Mouse (Mus musculus): ENCODE measurements at regions not wholly inside any gene's neighbourhood (a gene's known extent, or its start where the extent isn't known, plus 50 kb on each side); places are given as distances from the start of the nearest gene placed in this dataset.
"Not testable (repeated sequence)": the region's sequence is repeated elsewhere in the genome, so short reads cannot be mapped to it uniquely, and the experiment has no call there.

GRCm38 (mm10) chr11:20390622-20391021, 58.1 kb upstream of the Slc1a4 start:
- H3K27me3 ChIP-seq (ENCODE audit: control insufficient read depth, insufficient read depth, low read length): no peaks in the 10 kb centered on the region
- ATAC-seq (ENCODE audit: low FRiP score, low TSS enrichment): no peak
- no peak overlapping the region for H3K9ac ChIP-seq (ENCODE audit: low read length)
- no peaks in the 10 kb centered on the region for H3K36me3 ChIP-seq (ENCODE audit: control insufficient read depth, insufficient read depth, low read length)
- H3K4me1 ChIP-seq (replicated peaks; ENCODE audit: control insufficient read depth, insufficient read depth): no peaks in the 10 kb centered on the region
- no peak for DNase-seq (ENCODE audit: low spot score)
- H3K4me3 ChIP-seq (ENCODE audit: low read depth, low read length): no peak overlapping the region
- WGBS: 75% methylated on average over 3 of the region's 3 CpGs
- H3K27ac ChIP-seq (replicated peaks): no peak overlapping the region
- H3K9me3 ChIP-seq (ENCODE audit: control insufficient read depth, low read length): no peaks in the 10 kb centered on the region
- TF ChIP-seq CTCF (IDR thresholded peaks at IDR 0.05; ENCODE audit: low read depth): no peak
- TF ChIP-seq EP300 (optimal IDR thresholded peaks at IDR 0.05): no peak
- no peak overlapping the region for H3K4me2 ChIP-seq (replicated peaks; ENCODE audit: low read depth)

- DNase-seq (ENCODE audit: low spot score); H3K9me3 ChIP-seq (ENCODE audit: control insufficient read depth, low read length); H3K4me2 ChIP-seq (replicated peaks; ENCODE audit: low read depth); H3K27ac ChIP-seq (replicated peaks); H3K27me3 ChIP-seq (ENCODE audit: control insufficient read depth, insufficient read depth, low read length); H3K4me3 ChIP-seq (ENCODE audit: low read depth, low read length); H3K4me1 ChIP-seq (replicated peaks; ENCODE audit: control insufficient read depth, insufficient read depth); H3K36me3 ChIP-seq (ENCODE audit: control insufficient read depth, insufficient read depth, low read length); ATAC-seq (ENCODE audit: low FRiP score, low TSS enrichment); H3K9ac ChIP-seq (ENCODE audit: low read length): not testable (repeated sequence)
- 85% methylated on average over 3 of the region's 3 CpGs for WGBS
Measured at GRCm38 (mm10) chr11:20393302-20393701, 60.8 kb upstream of the Slc1a4 start.

GRCm38 (mm10) chr11:20393807-20394206, 61.3 kb upstream of the Slc1a4 start:
- not testable (repeated sequence) for H3K27me3 ChIP-seq (ENCODE audit: control insufficient read depth, insufficient read depth, low read length); H3K9me3 ChIP-seq (ENCODE audit: control insufficient read depth, low read length); H3K36me3 ChIP-seq (ENCODE audit: control insufficient read depth, insufficient read depth, low read length); H3K4me3 ChIP-seq (ENCODE audit: low read depth, low read length); ATAC-seq (ENCODE audit: low FRiP score, low TSS enrichment); H3K27ac ChIP-seq (replicated peaks); H3K4me2 ChIP-seq (replicated peaks; ENCODE audit: low read depth); H3K4me1 ChIP-seq (replicated peaks; ENCODE audit: control insufficient read depth, insufficient read depth); DNase-seq (ENCODE audit: low spot score); H3K9ac ChIP-seq (ENCODE audit: low read length)
- 90% methylated on average over 3 of the region's 3 CpGs for WGBS

- DNase-seq (ENCODE audit: low spot score) (no peak), ATAC-seq (ENCODE audit: low FRiP score, low TSS enrichment) (peak; percentile 49; the same call in 1 of the 2 replicates)
- Histone ChIP-seq H3K4me1 (replicated peaks; ENCODE audit: control insufficient read depth, insufficient read depth) (no peaks in the 10 kb centered on the region), H3K9ac (ENCODE audit: low read length) (no peak overlapping the region), H3K27ac (replicated peaks) (no peak overlapping the region), H3K9me3 (ENCODE audit: control insufficient read depth, low read length) (no peaks in the 10 kb centered on the region), H3K4me2 (replicated peaks; ENCODE audit: low read depth) (no peak overlapping the region), H3K36me3 (ENCODE audit: control insufficient read depth, insufficient read depth, low read length) (no peaks in the 10 kb centered on the region), H3K4me3 (ENCODE audit: low read depth, low read length) (no peak overlapping the region), H3K27me3 (ENCODE audit: control insufficient read depth, insufficient read depth, low read length) (no peaks in the 10 kb centered on the region)
- 74% methylated on average over 7 of the region's 7 CpGs for WGBS
- no peak for TF ChIP-seq EP300 (optimal IDR thresholded peaks at IDR 0.05)
- no peak for TF ChIP-seq CTCF (IDR thresholded peaks at IDR 0.05; ENCODE audit: low read depth)
Measured at GRCm38 (mm10) chr11:20395848-20396203, 63.3 kb upstream of the Slc1a4 start.

GRCm38 (mm10) chr11:20396204-20396848, 63.8 kb upstream of the Slc1a4 start:
- Histone ChIP-seq H3K27ac (replicated peaks) (no peak overlapping the region), H3K4me2 (replicated peaks; ENCODE audit: low read depth) (no peak overlapping the region), H3K4me1 (replicated peaks; ENCODE audit: control insufficient read depth, insufficient read depth) (no peaks in the 10 kb centered on the region), H3K9me3 (ENCODE audit: control insufficient read depth, low read length) (no peaks in the 10 kb centered on the region), H3K27me3 (ENCODE audit: control insufficient read depth, insufficient read depth, low read length) (no peaks in the 10 kb centered on the region), H3K4me3 (ENCODE audit: low read depth, low read length) (no peak overlapping the region), H3K36me3 (ENCODE audit: control insufficient read depth, insufficient read depth, low read length) (no peaks in the 10 kb centered on the region), H3K9ac (ENCODE audit: low read length) (no peak overlapping the region)
- DNase-seq (ENCODE audit: low spot score) (peak; percentile 51), ATAC-seq (ENCODE audit: low FRiP score, low TSS enrichment) (peak; percentile 67)
- TF ChIP-seq EP300 (optimal IDR thresholded peaks at IDR 0.05) (no peak), CTCF (IDR thresholded peaks at IDR 0.05; ENCODE audit: low read depth) (no peak)
- 52% methylated on average over 11 of the region's 11 CpGs for WGBS

- no peaks in the 10 kb centered on the region for H3K4me1 ChIP-seq (replicated peaks; ENCODE audit: control insufficient read depth, insufficient read depth)
- H3K36me3 ChIP-seq (ENCODE audit: control insufficient read depth, insufficient read depth, low read length): no peaks in the 10 kb centered on the region
- WGBS: 57% methylated on average over 3 of the region's 3 CpGs
- H3K9ac ChIP-seq (ENCODE audit: low read length): no peak overlapping the region
- no peak for TF ChIP-seq CTCF (IDR thresholded peaks at IDR 0.05; ENCODE audit: low read depth)
- no peak for TF ChIP-seq EP300 (optimal IDR thresholded peaks at IDR 0.05)
- H3K4me3 ChIP-seq (ENCODE audit: low read depth, low read length): no peak overlapping the region
- no peak overlapping the region for H3K27ac ChIP-seq (replicated peaks)
- H3K4me2 ChIP-seq (replicated peaks; ENCODE audit: low read depth): no peak overlapping the region
- no peaks in the 10 kb centered on the region for H3K9me3 ChIP-seq (ENCODE audit: control insufficient read depth, low read length)
- H3K27me3 ChIP-seq (ENCODE audit: control insufficient read depth, insufficient read depth, low read length): no peaks in the 10 kb centered on the region
- no peak for ATAC-seq (ENCODE audit: low FRiP score, low TSS enrichment)
- no peak for DNase-seq (ENCODE audit: low spot score)
Measured at GRCm38 (mm10) chr11:20396884-20397283, 64.4 kb upstream of the Slc1a4 start.
